Mouse (Mus musculus) thymus, adult 2 months (tissue): Measurements from ENCODE around the gene Gm49384.

ENCODE experiments used
- CTCF ChIP-seq: fragments of 200-500 bp; IDR thresholded peaks from 2 replicates; pipeline ENCODE4 v1.5.1; 2012; ENCODE audit warnings: mild to moderate bottlenecking, control low read depth, low read length, moderate library complexity, borderline replicate concordance; ENCODE audit not compliant: control insufficient read depth, poor library complexity, insufficient read depth; ENCODE audit errors: extremely low read depth
- POLR2A ChIP-seq: fragments of 200-500 bp; IDR thresholded peaks from 2 replicates; pipeline ENCODE4 v1.6.1; 2012; ENCODE audit warnings: mild to moderate bottlenecking, low read length, control low read depth, moderate library complexity; ENCODE audit not compliant: control insufficient read depth, poor library complexity, insufficient read depth; ENCODE audit errors: extremely low read depth

DNA sequence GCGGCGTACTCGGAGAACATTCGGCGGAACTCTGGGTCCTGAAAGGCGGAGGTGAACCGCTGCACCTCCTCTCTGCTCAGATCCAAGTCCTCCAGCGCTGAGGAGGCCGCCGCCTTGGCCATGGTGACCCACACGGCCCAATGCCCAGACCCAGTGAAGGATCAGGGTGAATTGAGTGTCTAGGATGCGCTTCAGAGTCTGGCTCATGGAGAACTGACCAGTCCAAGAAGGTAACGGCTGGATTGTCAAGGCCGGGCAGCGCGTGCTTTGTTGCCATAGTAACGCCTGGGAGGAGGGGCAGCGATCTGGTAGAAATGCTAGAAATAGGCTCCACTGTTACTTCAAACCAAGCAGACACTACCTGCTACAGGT, 5.9 kb downstream of the Gm49384 start, which contains the start of gene Dnaaf2:
- TF ChIP-seq POLR2A, result no peak
- no peak for TF ChIP-seq CTCF
